Mouse (Mus musculus): ENCODE results near the gene Stn1. TPM values are rescaled to one million over a fixed set of nuclear protein-coding genes. Genes with fewer than 3 reads are reported as not detected.

The Stn1 gene
- polyA plus RNA-seq, 1 experiment from 2014 or later: 49.7 TPM

DNA sequence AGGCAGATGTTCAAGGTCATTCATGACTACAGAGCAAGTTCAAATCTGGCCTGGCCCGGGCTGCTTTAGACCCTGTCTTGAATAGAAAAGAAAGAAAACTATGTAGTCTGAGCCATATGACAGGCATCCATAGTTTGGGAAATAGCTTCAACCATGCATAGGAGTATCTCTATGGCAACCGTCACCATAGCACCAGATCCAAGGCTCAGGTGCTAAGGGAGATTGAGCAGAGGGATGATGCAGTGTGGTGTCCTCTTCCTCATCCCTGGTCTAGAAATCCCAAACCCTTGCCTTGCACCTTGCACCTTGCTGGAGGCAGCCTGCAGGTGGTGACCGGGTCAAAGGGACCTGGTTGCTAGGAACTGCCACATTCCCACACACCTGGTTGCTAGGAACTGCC, 53.2 kb downstream of the Stn1 start:
- H3K4me1 ChIP-seq (ENCODE audit: control insufficient read depth, insufficient read depth, low read length): peaks cover 3% of the 10 kb centered on the region; the same call in 1 of the 2 replicates
- no peak overlapping the region for H3K27ac ChIP-seq (ENCODE audit: low read length)
- no peak overlapping the region for H3K4me3 ChIP-seq (replicated peaks; ENCODE audit: low read length)
- H3K27me3 ChIP-seq (ENCODE audit: control insufficient read depth, insufficient read depth, low read length): no peaks in the 10 kb centered on the region
- WGBS: 82% methylated on average over 3 of the region's 3 CpGs
- H3K9ac ChIP-seq (ENCODE audit: low read length): no peak overlapping the region
- H3K4me2 ChIP-seq (ENCODE audit: low read depth, low read length): no peak overlapping the region
- no peak for ATAC-seq (ENCODE audit: insufficient read depth, low FRiP score)
- peaks cover 5% of the 10 kb centered on the region; the same call in 1 of the 2 replicates for H3K9me3 ChIP-seq (replicated peaks; ENCODE audit: control insufficient read depth, low read length)
- no peaks in the 10 kb centered on the region for H3K36me3 ChIP-seq (ENCODE audit: control insufficient read depth, insufficient read depth, low read length)

DNA sequence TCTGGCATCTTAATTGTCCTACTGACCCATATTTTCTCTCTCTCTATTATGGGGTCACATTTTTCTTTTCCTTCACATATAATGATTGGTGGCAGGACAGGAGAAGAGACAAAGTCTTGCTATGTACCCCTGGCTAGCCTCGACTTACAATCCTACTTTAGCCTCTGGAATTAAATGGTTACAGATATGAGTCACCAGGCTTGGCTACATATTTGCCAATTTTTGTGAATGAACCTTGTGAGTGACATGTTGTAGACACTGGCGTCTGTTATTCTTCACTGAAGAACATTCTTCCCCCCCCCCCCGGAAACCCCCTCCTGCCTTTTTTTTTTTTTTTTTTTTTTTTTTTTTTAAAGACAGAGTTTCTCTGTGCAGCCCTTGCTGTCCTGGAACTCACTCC, 54.0 kb downstream of the Stn1 start:
- Histone ChIP-seq H3K9ac (ENCODE audit: low read length) (no peak overlapping the region), H3K4me3 (replicated peaks; ENCODE audit: low read length) (no peak overlapping the region), H3K4me2 (ENCODE audit: low read depth, low read length) (no peak overlapping the region), H3K9me3 (replicated peaks; ENCODE audit: control insufficient read depth, low read length) (peaks cover 4% of the 10 kb centered on the region; the same call in 1 of the 2 replicates), H3K27me3 (ENCODE audit: control insufficient read depth, insufficient read depth, low read length) (no peaks in the 10 kb centered on the region), H3K4me1 (ENCODE audit: control insufficient read depth, insufficient read depth, low read length) (peaks cover 3% of the 10 kb centered on the region; the same call in 1 of the 2 replicates), H3K27ac (ENCODE audit: low read length) (no peak overlapping the region), H3K36me3 (ENCODE audit: control insufficient read depth, insufficient read depth, low read length) (no peaks in the 10 kb centered on the region)
- no peak for ATAC-seq (ENCODE audit: insufficient read depth, low FRiP score)
- WGBS: 37% methylated on average over 3 of the region's 3 CpGs

DNA sequence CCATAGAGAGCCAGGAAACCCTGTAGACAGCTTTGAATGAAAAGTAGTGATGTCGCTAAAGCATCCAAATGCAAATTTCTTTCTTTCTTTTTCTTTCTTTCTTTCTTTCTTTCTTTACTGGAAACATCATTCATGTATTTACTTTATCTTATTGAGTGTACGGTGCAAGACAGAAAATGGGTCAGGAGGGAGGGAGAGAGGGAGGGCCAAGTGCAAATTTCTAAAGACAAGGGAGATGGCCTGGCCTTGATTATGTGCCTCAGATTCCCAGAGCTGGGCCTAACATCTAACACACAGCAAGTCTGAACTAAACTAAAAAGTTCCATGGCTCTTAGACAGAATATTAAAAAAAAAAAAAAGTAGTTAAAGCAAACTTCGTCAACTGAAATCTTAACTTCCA, 63.9 kb downstream of the Stn1 start:
- no peak overlapping the region for H3K27ac ChIP-seq (ENCODE audit: low read length)
- no peaks in the 10 kb centered on the region for H3K36me3 ChIP-seq (ENCODE audit: control insufficient read depth, insufficient read depth, low read length)
- H3K4me2 ChIP-seq (ENCODE audit: low read depth, low read length): no peak overlapping the region
- WGBS: 69% methylated on average over 3 of the region's 3 CpGs
- no peak overlapping the region for H3K9ac ChIP-seq (ENCODE audit: low read length)
- H3K27me3 ChIP-seq (ENCODE audit: control insufficient read depth, insufficient read depth, low read length): no peaks in the 10 kb centered on the region
- no peak overlapping the region for H3K4me3 ChIP-seq (replicated peaks; ENCODE audit: low read length)
- no peak for ATAC-seq (ENCODE audit: insufficient read depth, low FRiP score)
- no peaks in the 10 kb centered on the region for H3K9me3 ChIP-seq (replicated peaks; ENCODE audit: control insufficient read depth, low read length)
- H3K4me1 ChIP-seq (ENCODE audit: control insufficient read depth, insufficient read depth, low read length): no peaks in the 10 kb centered on the region

DNA sequence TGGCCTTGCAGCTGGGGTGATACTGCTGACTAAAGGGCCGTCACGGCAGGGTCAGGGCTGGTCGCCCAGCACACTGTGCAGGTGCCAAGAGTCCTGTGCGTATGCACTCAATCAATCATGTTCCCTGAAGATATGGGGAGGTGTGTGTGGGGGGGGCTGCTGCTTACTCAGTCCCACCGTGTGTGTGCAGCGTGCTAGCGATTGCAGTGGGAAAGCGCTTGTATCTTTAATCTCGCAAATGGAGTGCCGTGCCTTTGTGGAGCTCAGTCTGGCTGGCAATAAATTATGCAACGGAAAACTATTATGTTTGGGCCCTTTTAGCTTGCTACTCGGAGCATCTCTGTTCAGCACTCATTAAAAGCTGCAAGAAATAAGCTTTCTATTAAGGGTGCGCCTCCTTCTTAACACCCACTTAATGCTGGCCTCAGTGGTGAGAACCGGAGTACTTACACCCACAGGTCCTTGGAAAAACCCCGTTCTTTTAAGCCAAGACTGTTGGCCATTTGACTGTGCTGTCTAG, 64.4 kb downstream of the Stn1 start:
- no peak overlapping the region for H3K4me2 ChIP-seq (ENCODE audit: low read depth, low read length)
- H3K9ac ChIP-seq (ENCODE audit: low read length): no peak overlapping the region
- WGBS: 32% methylated on average over 15 of the region's 15 CpGs
- H3K27ac ChIP-seq (ENCODE audit: low read length): no peak overlapping the region
- H3K4me1 ChIP-seq (ENCODE audit: control insufficient read depth, insufficient read depth, low read length): no peaks in the 10 kb centered on the region
- H3K9me3 ChIP-seq (replicated peaks; ENCODE audit: control insufficient read depth, low read length): no peaks in the 10 kb centered on the region
- no peaks in the 10 kb centered on the region for H3K36me3 ChIP-seq (ENCODE audit: control insufficient read depth, insufficient read depth, low read length)
- H3K27me3 ChIP-seq (ENCODE audit: control insufficient read depth, insufficient read depth, low read length): no peaks in the 10 kb centered on the region
- no peak overlapping the region for H3K4me3 ChIP-seq (replicated peaks; ENCODE audit: low read length)
- 0 out of 2 replicates have a peak, but pooled peaks have one; percentile 58 for ATAC-seq (ENCODE audit: insufficient read depth, low FRiP score)

DNA sequence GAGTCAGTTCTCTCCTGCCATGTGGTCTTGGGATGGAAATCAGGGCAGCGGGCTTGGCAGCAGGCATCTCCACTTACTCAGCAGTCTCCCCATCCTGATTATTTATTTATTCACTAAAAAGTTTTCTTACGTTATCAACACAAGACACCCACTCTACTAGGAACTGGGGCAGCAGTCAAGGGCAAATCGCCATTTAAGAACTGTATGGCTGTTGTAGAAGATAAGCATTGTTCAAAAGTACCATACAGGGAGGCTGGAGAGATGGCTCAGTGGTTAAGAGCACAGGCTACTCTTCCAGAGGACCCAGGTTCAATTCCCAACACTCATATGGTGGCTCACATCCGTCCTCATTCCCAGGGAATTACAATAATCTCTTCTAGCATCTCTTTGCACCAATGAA, 65.5 kb downstream of the Stn1 start:
- no peak overlapping the region for H3K9ac ChIP-seq (ENCODE audit: low read length)

DNA sequence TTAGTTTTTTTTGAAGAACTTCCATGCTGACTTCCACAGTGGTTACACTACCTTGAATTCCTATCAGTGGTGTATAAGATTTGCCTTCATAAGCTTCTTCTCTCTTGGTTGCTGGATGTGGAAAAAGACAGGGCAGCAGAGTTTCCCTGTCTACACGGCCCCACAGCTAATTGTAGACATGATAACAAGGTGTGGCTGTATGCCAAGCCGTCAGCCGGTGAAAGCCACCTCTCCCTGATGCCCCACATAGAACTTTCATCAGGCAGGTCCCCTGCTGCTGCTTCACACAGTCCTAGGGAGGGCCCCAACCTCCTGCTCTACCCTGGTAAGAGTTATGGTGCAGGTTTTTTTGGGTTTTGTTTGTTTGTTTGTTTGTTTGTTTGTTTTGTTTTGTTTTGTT, 68.6 kb downstream of the Stn1 start:
- Histone ChIP-seq H3K9ac (ENCODE audit: low read length) (no peak overlapping the region), H3K9me3 (replicated peaks; ENCODE audit: control insufficient read depth, low read length) (no peaks in the 10 kb centered on the region), H3K36me3 (ENCODE audit: control insufficient read depth, insufficient read depth, low read length) (no peaks in the 10 kb centered on the region), H3K27me3 (ENCODE audit: control insufficient read depth, insufficient read depth, low read length) (no peaks in the 10 kb centered on the region), H3K4me1 (ENCODE audit: control insufficient read depth, insufficient read depth, low read length) (0 out of 2 replicates have a peak, but pooled peaks cover 3% of the 10 kb centered on the region), H3K4me3 (replicated peaks; ENCODE audit: low read length) (no peak overlapping the region), H3K4me2 (ENCODE audit: low read depth, low read length) (no peak overlapping the region), H3K27ac (ENCODE audit: low read length) (no peak overlapping the region)
- ATAC-seq (ENCODE audit: insufficient read depth, low FRiP score): no peak
- WGBS: 51% methylated on average over 3 of the region's 3 CpGs

More for the DNA sequence above, 65.5 kb downstream of the Stn1 start:
- Histone ChIP-seq H3K9me3 (replicated peaks; ENCODE audit: control insufficient read depth, low read length) (no peaks in the 10 kb centered on the region), H3K27me3 (ENCODE audit: control insufficient read depth, insufficient read depth, low read length) (no peaks in the 10 kb centered on the region), H3K4me3 (replicated peaks; ENCODE audit: low read length) (no peak overlapping the region), H3K36me3 (ENCODE audit: control insufficient read depth, insufficient read depth, low read length) (no peaks in the 10 kb centered on the region), H3K27ac (ENCODE audit: low read length) (no peak overlapping the region), H3K4me1 (ENCODE audit: control insufficient read depth, insufficient read depth, low read length) (no peaks in the 10 kb centered on the region), H3K4me2 (ENCODE audit: low read depth, low read length) (no peak overlapping the region)
- ATAC-seq (ENCODE audit: insufficient read depth, low FRiP score): no peak
- 76% methylated on average over 4 of the region's 4 CpGs for WGBS

DNA sequence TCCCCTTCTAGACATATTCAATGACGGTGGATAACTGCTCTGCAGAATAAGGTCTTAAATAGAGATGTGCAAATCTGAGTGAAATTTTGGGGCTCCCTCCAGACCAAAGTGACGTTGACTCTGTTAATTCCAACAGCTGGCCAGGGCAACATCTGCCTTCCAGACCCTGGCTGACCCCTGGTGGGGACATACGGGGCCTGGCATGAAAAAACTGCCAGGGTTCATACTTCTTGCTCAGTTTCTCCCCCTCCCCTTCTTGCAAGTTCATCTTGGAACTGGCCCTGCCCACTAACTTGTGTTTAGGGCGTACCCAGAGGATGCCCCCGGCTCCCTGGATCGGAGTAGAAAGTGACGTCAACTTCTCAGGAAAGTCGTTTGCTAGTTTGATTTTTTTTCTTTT, 70.5 kb downstream of the Stn1 start:
- Histone ChIP-seq H3K27ac (ENCODE audit: low read length) (no peak overlapping the region), H3K4me2 (ENCODE audit: low read depth, low read length) (no peak overlapping the region), H3K36me3 (ENCODE audit: control insufficient read depth, insufficient read depth, low read length) (no peaks in the 10 kb centered on the region), H3K9ac (ENCODE audit: low read length) (no peak overlapping the region), H3K27me3 (ENCODE audit: control insufficient read depth, insufficient read depth, low read length) (no peaks in the 10 kb centered on the region), H3K4me1 (ENCODE audit: control insufficient read depth, insufficient read depth, low read length) (peaks cover 18% of the 10 kb centered on the region), H3K9me3 (replicated peaks; ENCODE audit: control insufficient read depth, low read length) (no peaks in the 10 kb centered on the region), H3K4me3 (replicated peaks; ENCODE audit: low read length) (no peak overlapping the region)
- no peak for ATAC-seq (ENCODE audit: insufficient read depth, low FRiP score)
- WGBS: 71% methylated on average over 8 of the region's 8 CpGs

DNA sequence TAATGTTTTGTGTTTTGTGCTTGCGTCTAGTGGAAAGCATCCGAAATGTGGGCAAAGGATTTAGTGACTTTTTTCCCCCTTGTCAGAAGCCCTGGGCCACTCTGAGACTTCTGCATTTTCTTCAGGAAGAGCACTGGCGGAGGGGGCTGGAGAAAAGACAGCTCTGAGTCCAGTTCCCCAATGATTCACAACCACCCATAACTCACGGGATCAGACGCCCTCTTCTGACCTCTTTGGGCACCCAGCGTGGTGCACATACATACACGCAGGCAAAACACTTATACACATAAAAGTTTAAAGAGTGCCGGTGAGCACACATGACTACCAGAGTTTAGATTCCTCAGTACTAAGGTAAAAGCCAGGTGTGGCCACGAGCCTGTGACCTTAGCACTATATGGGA, 71.8 kb downstream of the Stn1 start:
- WGBS: 63% methylated on average over 9 of the region's 9 CpGs
- no peaks in the 10 kb centered on the region for H3K36me3 ChIP-seq (ENCODE audit: control insufficient read depth, insufficient read depth, low read length)
- H3K27ac ChIP-seq (ENCODE audit: low read length): no peak overlapping the region
- peaks cover 21% of the 10 kb centered on the region for H3K4me1 ChIP-seq (ENCODE audit: control insufficient read depth, insufficient read depth, low read length)
- H3K9ac ChIP-seq (ENCODE audit: low read length): no peak overlapping the region
- H3K4me2 ChIP-seq (ENCODE audit: low read depth, low read length): no peak overlapping the region
- no peaks in the 10 kb centered on the region for H3K9me3 ChIP-seq (replicated peaks; ENCODE audit: control insufficient read depth, low read length)
- H3K4me3 ChIP-seq (replicated peaks; ENCODE audit: low read length): no peak overlapping the region
- no peak for ATAC-seq (ENCODE audit: insufficient read depth, low FRiP score)
- no peaks in the 10 kb centered on the region for H3K27me3 ChIP-seq (ENCODE audit: control insufficient read depth, insufficient read depth, low read length)

DNA sequence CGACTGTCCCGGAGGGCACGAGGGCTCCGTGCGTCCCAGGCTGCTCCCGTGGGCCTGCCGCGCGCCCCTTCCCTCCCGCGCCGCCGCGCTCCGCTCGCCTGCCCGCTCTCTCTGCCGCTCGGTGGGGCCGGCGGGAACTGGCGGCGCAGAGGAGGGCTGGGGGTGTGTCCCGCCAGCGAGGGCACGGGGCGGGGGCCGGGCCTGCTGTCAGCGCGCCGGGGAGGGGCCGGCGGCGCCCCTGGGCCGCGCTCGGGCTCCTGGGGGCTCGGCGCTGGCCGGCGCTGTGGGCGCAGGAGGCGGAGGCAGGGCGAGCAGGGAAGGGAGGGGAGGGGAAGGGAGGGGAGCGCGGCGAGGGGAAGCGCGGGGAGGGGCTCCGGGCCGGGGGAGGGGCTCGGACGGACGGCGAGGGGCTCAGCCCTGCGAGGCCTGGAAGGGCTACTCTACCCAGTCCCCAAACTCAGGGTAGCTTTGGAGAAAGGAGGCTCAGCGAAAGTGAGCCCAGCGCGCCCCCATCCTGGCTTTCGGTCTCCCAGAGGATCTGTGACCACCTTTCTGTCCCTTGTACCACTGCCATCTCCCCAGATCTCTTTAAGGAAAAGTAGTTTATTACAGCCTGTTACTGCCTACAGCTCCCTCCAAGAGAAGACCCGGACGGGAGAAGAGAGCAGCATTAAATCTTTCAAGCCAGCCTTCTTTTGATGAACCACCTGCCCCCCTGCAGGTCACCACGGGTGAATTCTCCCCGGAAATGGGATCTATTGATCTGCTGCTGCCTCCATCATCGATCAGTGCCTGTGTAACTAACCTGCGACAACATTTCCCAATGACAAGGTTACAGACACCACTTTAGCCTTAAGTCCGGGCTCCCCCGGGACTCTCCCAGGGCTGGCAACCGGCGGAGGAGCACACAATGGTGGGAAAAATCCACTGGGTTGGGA, 72.7 kb downstream of the Stn1 start, which contains the start of gene Sh3pxd2a:
Gene Sh3pxd2a (minus strand): TSS at position 98 of the 938 bp plus-strand sequence.
- 2% methylated on average over 67 of the region's 70 CpGs for WGBS
- ATAC-seq (ENCODE audit: insufficient read depth, low FRiP score): peak; percentile 92
- Histone ChIP-seq H3K9me3 (replicated peaks; ENCODE audit: control insufficient read depth, low read length) (no peaks in the 10 kb centered on the region), H3K27ac (ENCODE audit: low read length) (peak within 1 kb of the TSS; percentile 88), H3K4me1 (ENCODE audit: control insufficient read depth, insufficient read depth, low read length) (peaks cover 29% of the 10 kb centered on the region), H3K4me3 (replicated peaks; ENCODE audit: low read length) (peak within 1 kb of the TSS; percentile 80), H3K9ac (ENCODE audit: low read length) (peak within 1 kb of the TSS; percentile 92), H3K36me3 (ENCODE audit: control insufficient read depth, insufficient read depth, low read length) (no peaks in the 10 kb centered on the region), H3K27me3 (ENCODE audit: control insufficient read depth, insufficient read depth, low read length) (no peaks in the 10 kb centered on the region), H3K4me2 (ENCODE audit: low read depth, low read length) (peak within 1 kb of the TSS; percentile 96)
